Mouse (Mus musculus) right cerebral cortex, postnatal 36 days (tissue): ENCODE measurements at regions not wholly inside any gene's neighbourhood (a gene's known extent, or its start where the extent isn't known, plus 50 kb on each side); places are given as distances from the start of the nearest gene placed in this dataset.

ENCODE experiments used
- DNase-seq, 2 experiments: peaks; one replicate each; pipeline ENCODE4 v3.0.0; 2022; ENCODE audit warnings: low spot score in 2 of 2, mixed read lengths in 1 of 2

GRCm38 (mm10) chr4:64335814-64336213, 289.0 kb upstream of the Tnc start:
- DNase-seq: no peak

- no peak for DNase-seq
These were observed 283.4 kb upstream of the Tnc start for GRCm38 (mm10) chr4:64330213-64330612.

- DNase-seq: no peak
These were observed 277.6 kb upstream of the Tnc start for GRCm38 (mm10) chr4:64324391-64324790.

- no peak for DNase-seq
These were observed 269.9 kb upstream of the Tnc start for GRCm38 (mm10) chr4:64316553-64317347.

- DNase-seq: no peak
These were observed 250.1 kb upstream of the Tnc start for GRCm38 (mm10) chr4:64296941-64297340.

GRCm38 (mm10) chr4:64282471-64282870, 235.7 kb upstream of the Tnc start:
- peak; percentile 13 to 25 for DNase-seq

GRCm38 (mm10) chr4:64276980-64277379, 230.2 kb upstream of the Tnc start:
- no peak for DNase-seq

GRCm38 (mm10) chr4:64274291-64274960, 227.6 kb upstream of the Tnc start:
- no peak for DNase-seq

GRCm38 (mm10) chr4:64269846-64270245, 223.0 kb upstream of the Tnc start:
- DNase-seq: no peak

GRCm38 (mm10) chr4:64269117-64269516, 222.3 kb upstream of the Tnc start:
- DNase-seq: no peak

- DNase-seq: no peak
These were observed 213.7 kb upstream of the Tnc start for GRCm38 (mm10) chr4:64260473-64260872.

GRCm38 (mm10) chr4:64260188-64260444, 213.3 kb upstream of the Tnc start:
- no peak for DNase-seq

GRCm38 (mm10) chr4:64259348-64260187, 212.8 kb upstream of the Tnc start:
- DNase-seq: no peak

- no peak for DNase-seq
These were observed 208.4 kb upstream of the Tnc start for GRCm38 (mm10) chr4:64255253-64255652.

- no peak for DNase-seq
These were observed 203.9 kb upstream of the Tnc start for GRCm38 (mm10) chr4:64250691-64251090.

- no peak for DNase-seq
These were observed 191.5 kb upstream of the Tnc start for GRCm38 (mm10) chr4:64238196-64238740.

- no peak for DNase-seq
These were observed 188.7 kb upstream of the Tnc start for GRCm38 (mm10) chr4:64235534-64235933.

- no peak for DNase-seq
These were observed 185.3 kb upstream of the Tnc start for GRCm38 (mm10) chr4:64232159-64232558.

GRCm38 (mm10) chr4:64228341-64228740, 181.5 kb upstream of the Tnc start:
- DNase-seq: no peak

- DNase-seq: peak in 1 of 2 experiments; percentile 10
These were observed 179.8 kb upstream of the Tnc start for GRCm38 (mm10) chr4:64226635-64227034.

GRCm38 (mm10) chr4:64224918-64225317, 178.1 kb upstream of the Tnc start:
- DNase-seq: no peak

- DNase-seq: no peak
These were observed 173.0 kb upstream of the Tnc start for GRCm38 (mm10) chr4:64219802-64220201.
